Mouse (Mus musculus) hindbrain, embryonic 16.5 days (tissue): ENCODE measurements around the gene Slc35c1. TPM values are rescaled to one million over a fixed set of nuclear protein-coding genes. Genes with fewer than 3 reads are reported as not detected.
"Not testable (repeated sequence)": the region's sequence is repeated elsewhere in the genome, so short reads cannot be mapped to it uniquely, and the experiment has no call there.

ENCODE experiments used
- ATAC-seq: fragments of 200-750 bp; cut with Nextera tagmentation; 2 replicates; pipeline ENCODE4 v1.8.0; 2017; ENCODE audit warnings: moderate TSS enrichment, moderate library complexity
- H3K27ac ChIP-seq: fragments of 300-500 bp; sonication (generic); 2 replicates; pipeline ENCODE4 v1.5.1; 2014; ENCODE audit warnings: low read depth, mild to moderate bottlenecking, control low read depth, low read length, moderate library complexity
- H3K27me3 ChIP-seq: fragments of 300-500 bp; sonication (generic); replicated peaks from 2 replicates; pipeline ENCODE4 v1.6.1; 2014; ENCODE audit warnings: low read length; ENCODE audit not compliant: control insufficient read depth, insufficient read depth
- H3K36me3 ChIP-seq: fragments of 300-500 bp; sonication (generic); 2 replicates; pipeline ENCODE4 v1.6.1; 2014; ENCODE audit warnings: mild to moderate bottlenecking, low read length, moderate library complexity, mixed read lengths; ENCODE audit not compliant: control insufficient read depth, insufficient read depth
- H3K4me1 ChIP-seq: fragments of 300-500 bp; sonication (generic); 2 replicates; pipeline ENCODE4 v1.6.1; 2014; ENCODE audit warnings: low read depth, low read length; ENCODE audit not compliant: control insufficient read depth, insufficient read depth
- H3K4me2 ChIP-seq: fragments of 300-500 bp; sonication (generic); 2 replicates; pipeline ENCODE4 v1.6.1; 2014; ENCODE audit warnings: mild to moderate bottlenecking, low read length, control low read depth, moderate library complexity
- H3K4me3 ChIP-seq: fragments of 300-500 bp; sonication (generic); 2 replicates; pipeline ENCODE4 v1.5.1; 2014; ENCODE audit warnings: mild to moderate bottlenecking, low read length, control low read depth, moderate library complexity
- H3K9ac ChIP-seq: fragments of 300-500 bp; sonication (generic); 2 replicates; pipeline ENCODE4 v1.6.1; 2014; ENCODE audit warnings: low read depth, mild to moderate bottlenecking, control low read depth, low read length, moderate library complexity
- H3K9me3 ChIP-seq: fragments of 300-500 bp; sonication (generic); 2 replicates; pipeline ENCODE4 v1.6.1; 2014; ENCODE audit warnings: mild to moderate bottlenecking, low read length, moderate library complexity; ENCODE audit not compliant: control insufficient read depth
- WGBS: fragments of 180-500 bp; shearing (Covaris S2); extraction: QIAGEN DNeasy Blood & Tissue Kit; methylation state at CpG from one replicate; pipeline ENCODE4 v1.1.7; 2014; 5-methylcytosine and 5-hydroxymethylcytosine counted together
- polyA plus RNA-seq: library from polyadenylated mRNA; unstranded; fragments of >200 nt; fragmentation: Nextera tagmentation; extraction: Ambion mirVana; gene quantifications from 2 replicates; pipeline ENCODE4 v1.2.1, GENCODE M21; 2015

Gene Slc35c1
- polyA plus RNA-seq, 1 experiment from 2014 or later, result 18.9 TPM

- Histone ChIP-seq H3K9me3 (no peaks in the 10 kb centered on the region), H3K27ac (no peak overlapping the region), H3K4me1 (no peaks in the 10 kb centered on the region), H3K27me3 (0 out of 2 replicates have a peak, but pooled peaks cover 2% of the 10 kb centered on the region), H3K4me2 (no peak overlapping the region), H3K9ac (no peak overlapping the region), H3K4me3 (no peak overlapping the region), H3K36me3 (no peaks in the 10 kb centered on the region)
- 91% methylated on average over 4 of the region's 4 CpGs for WGBS
- no peak for ATAC-seq
Observed at GRCm38 (mm10) chr2:92478313-92478688, 18.0 kb upstream of the Slc35c1 start.

GRCm38 (mm10) chr2:92477672-92478312, 17.5 kb upstream of the Slc35c1 start:
- no peak for ATAC-seq
- H3K9me3 ChIP-seq, result no peaks in the 10 kb centered on the region
- H3K4me3 ChIP-seq, result no peak overlapping the region
- H3K9ac ChIP-seq, result no peak overlapping the region
- no peaks in the 10 kb centered on the region for H3K4me1 ChIP-seq
- H3K27ac ChIP-seq, result no peak overlapping the region
- no peak overlapping the region for H3K4me2 ChIP-seq
- 67% methylated on average over 12 of the region's 12 CpGs for WGBS
- H3K36me3 ChIP-seq, result no peaks in the 10 kb centered on the region
- no peaks in the 10 kb centered on the region for H3K27me3 ChIP-seq

GRCm38 (mm10) chr2:92476580-92476979, 16.2 kb upstream of the Slc35c1 start:
- H3K4me1 ChIP-seq, H3K4me2 ChIP-seq, H3K27ac ChIP-seq, ATAC-seq, H3K27me3 ChIP-seq, H3K9ac ChIP-seq, H3K9me3 ChIP-seq, H3K4me3 ChIP-seq, H3K36me3 ChIP-seq: not testable (repeated sequence)
- 87% methylated on average over 7 of the region's 7 CpGs for WGBS

- H3K9ac ChIP-seq, result no peak overlapping the region
- H3K27ac ChIP-seq, result no peak overlapping the region
- no peak overlapping the region for H3K4me2 ChIP-seq
- H3K27me3 ChIP-seq, result no peaks in the 10 kb centered on the region
- H3K4me3 ChIP-seq, result no peak overlapping the region
- no peaks in the 10 kb centered on the region for H3K9me3 ChIP-seq
- no peaks in the 10 kb centered on the region for H3K36me3 ChIP-seq
- H3K4me1 ChIP-seq, result no peaks in the 10 kb centered on the region
- WGBS, result 59% methylated on average over 2 of the region's 2 CpGs
- ATAC-seq, result no peak
Observed at GRCm38 (mm10) chr2:92475711-92476110, 15.4 kb upstream of the Slc35c1 start.

DNA sequence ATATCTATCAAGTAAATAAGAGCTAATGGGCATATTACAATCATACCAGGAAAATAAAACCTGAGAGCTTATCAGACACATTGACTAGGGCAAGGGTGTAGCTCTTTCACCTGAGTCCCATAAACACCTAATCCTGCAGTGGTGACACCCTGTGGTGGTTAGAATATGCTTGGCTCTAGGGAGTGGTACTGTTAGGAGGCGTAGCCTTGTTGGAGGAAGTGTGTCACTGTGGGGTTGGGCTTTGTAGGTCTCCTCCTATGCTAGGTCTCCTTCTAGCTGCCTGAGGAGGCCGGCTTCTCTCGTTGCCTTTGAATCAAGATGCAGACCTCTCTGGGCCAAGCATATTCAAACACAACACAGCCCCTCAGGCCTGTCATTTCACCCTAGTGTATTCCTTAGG, 14.6 kb upstream of the Slc35c1 start:
- ATAC-seq, result no peak
- no peak overlapping the region for H3K4me3 ChIP-seq
- H3K27ac ChIP-seq, result no peak overlapping the region
- H3K9ac ChIP-seq, result no peak overlapping the region
- 79% methylated on average over 3 of the region's 3 CpGs for WGBS
- H3K9me3 ChIP-seq, result no peaks in the 10 kb centered on the region
- no peaks in the 10 kb centered on the region for H3K27me3 ChIP-seq
- H3K4me1 ChIP-seq, result no peaks in the 10 kb centered on the region
- H3K36me3 ChIP-seq, result no peaks in the 10 kb centered on the region
- H3K4me2 ChIP-seq, result no peak overlapping the region

DNA sequence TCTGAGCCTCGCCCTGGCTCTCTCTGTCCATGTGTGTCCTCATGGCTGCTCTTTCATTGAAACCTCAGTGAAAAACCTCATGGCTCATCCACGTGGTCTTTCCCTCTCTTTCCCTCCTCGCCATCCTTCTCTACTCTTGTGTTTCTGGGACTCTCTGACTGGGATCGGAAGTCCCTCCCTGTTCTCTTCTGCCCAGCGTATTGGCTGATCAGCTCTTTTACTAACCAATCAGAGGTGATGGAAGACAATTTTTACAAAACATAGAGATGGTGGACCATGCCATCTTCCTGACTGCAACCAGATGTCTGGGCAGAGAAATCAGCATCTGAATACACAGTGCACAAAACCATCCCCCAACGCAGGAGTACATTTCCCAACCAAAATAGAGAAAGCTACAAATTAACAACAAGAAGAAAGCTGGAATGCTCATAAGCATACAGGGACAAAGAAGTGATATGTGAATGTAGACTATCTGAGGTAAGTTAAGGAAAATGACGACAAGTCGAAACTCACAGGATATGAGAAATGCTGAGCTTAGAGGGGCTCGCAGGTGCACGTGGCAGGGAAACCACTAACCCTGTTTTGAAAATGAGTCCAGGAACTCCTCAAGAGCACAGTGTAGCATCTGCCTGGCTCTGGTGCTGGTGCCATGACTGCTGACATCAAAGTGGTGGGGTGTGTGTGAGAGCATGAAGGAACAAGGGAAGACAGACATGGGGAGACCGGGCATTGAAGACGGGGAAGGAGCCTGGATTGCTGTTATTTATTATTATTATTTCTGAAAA, 11.7 kb upstream of the Slc35c1 start:
- Histone ChIP-seq H3K9ac (no peak overlapping the region), H3K4me1 (no peaks in the 10 kb centered on the region), H3K4me3 (no peak overlapping the region), H3K27me3 (no peaks in the 10 kb centered on the region), H3K9me3 (no peaks in the 10 kb centered on the region), H3K36me3 (no peaks in the 10 kb centered on the region), H3K4me2 (no peak overlapping the region), H3K27ac (no peak overlapping the region)
- 85% methylated on average over 12 of the region's 12 CpGs for WGBS
- ATAC-seq, result no peak

DNA sequence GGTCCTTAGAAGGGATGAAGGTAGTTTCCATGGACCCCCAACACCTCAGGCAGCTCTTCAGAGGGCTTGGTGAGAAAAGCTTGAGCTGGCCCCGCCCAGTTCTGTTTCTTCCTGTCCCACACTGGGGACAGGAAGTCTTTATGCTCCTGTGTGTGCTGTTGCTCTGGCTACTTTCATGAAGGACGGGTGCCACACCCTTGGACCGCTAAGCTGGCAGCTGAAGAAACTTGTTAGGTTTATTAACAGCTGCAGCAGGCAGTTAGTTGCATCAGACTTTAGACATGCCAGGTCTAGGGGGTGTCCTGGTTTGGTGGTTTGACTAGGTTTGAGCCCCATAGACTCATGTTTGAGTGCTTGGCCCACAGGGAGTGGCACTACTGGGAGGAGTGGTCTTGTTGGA, 4.4 kb upstream of the Slc35c1 start:
- H3K36me3 ChIP-seq, result no peaks in the 10 kb centered on the region
- H3K4me3 ChIP-seq, result no peak overlapping the region
- H3K4me1 ChIP-seq, result 0 out of 2 replicates have a peak, but pooled peaks cover 3% of the 10 kb centered on the region
- no peaks in the 10 kb centered on the region for H3K27me3 ChIP-seq
- no peak for ATAC-seq
- H3K4me2 ChIP-seq, result no peak overlapping the region
- no peaks in the 10 kb centered on the region for H3K9me3 ChIP-seq
- WGBS, result 82% methylated on average over 3 of the region's 3 CpGs
- no peak overlapping the region for H3K9ac ChIP-seq
- H3K27ac ChIP-seq, result no peak overlapping the region

DNA sequence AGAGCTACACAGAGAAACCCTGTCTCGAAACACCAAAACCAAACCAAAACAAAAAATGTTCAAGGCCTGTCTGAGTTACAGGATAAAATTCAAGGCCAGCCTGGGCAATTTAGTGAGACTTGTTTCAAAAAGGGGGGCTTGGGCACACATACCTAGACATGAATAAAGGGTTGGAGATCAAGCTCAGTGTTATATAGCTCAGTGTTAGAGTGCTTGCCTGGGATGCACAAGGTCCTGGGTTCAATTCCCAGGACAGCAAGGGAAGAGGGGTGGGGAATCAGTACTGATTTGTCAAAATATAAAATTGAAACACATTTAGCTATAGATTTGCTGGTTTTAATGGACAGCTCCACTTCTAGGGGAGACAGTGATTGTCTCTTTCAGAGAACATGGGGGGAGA, 877 bp upstream of the Slc35c1 start:
- H3K9ac ChIP-seq, result no peak overlapping the region
- no peak for ATAC-seq
- no peak overlapping the region for H3K4me2 ChIP-seq
- no peak overlapping the region for H3K27ac ChIP-seq
- no peaks in the 10 kb centered on the region for H3K9me3 ChIP-seq
- no peaks in the 10 kb centered on the region for H3K36me3 ChIP-seq
- peaks cover 32% of the 10 kb centered on the region for H3K4me1 ChIP-seq
- WGBS, result 86% methylated on average over 1 of the region's 1 CpGs
- H3K27me3 ChIP-seq, result no peaks in the 10 kb centered on the region
- H3K4me3 ChIP-seq, result no peak overlapping the region

DNA sequence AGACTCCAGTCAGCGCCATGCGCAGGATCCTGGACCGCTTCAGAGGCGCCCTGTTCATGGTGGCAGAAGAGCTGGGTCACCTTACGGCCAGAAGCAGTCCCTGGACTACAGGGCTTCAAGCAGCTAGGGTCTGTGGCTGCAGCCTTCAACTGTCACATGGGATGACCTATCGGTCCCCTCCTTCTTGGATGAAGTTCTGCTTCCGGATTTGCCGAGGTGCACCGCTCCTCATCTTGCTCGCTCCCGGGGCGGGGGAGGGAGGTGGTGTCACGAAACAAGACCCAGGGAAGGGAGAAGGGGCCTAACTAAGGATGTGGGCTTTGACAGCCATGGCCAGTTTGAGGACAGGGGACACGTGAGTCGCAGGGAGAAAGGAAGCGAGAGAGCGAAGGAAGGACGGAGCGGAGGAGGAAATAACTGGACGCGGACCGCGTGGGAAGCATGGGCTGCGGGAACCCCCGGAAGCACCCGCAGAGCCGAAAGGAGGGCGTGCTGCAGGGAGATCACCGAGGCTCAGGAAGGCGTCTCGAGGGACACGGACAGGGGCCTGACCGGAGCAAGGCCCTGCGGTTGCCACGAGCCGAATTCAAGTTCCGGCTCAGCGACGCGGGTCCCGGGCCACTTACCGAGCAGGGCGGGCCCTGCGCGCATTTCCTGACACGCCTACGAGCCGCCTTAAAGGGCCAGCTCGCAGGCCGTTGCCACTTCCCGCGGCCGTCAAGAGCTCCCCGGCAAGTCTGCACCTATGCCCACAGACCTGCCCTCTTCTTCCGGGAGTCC, 1.0 kb downstream of the Slc35c1 start:
- Histone ChIP-seq H3K9ac (peak overlapping the region; percentile 54), H3K4me2 (peak overlapping the region; percentile 95), H3K36me3 (0 out of 2 replicates have a peak, but pooled peaks cover 3% of the 10 kb centered on the region), H3K27ac (peak overlapping the region; percentile 24), H3K9me3 (no peaks in the 10 kb centered on the region), H3K4me1 (peaks cover 41% of the 10 kb centered on the region), H3K27me3 (no peaks in the 10 kb centered on the region), H3K4me3 (peak overlapping the region; percentile 54)
- peak; percentile 90 for ATAC-seq
- WGBS, result under 1% methylated on average over 41 of the region's 55 CpGs
